Mouse (Mus musculus): ENCODE data around the gene Gm17651. TPM values are rescaled to one million over a fixed set of nuclear protein-coding genes. Genes with fewer than 3 reads are reported as not detected.

The Gm17651 gene
- polyA plus RNA-seq, 1 experiment from 2014 or later = not detected

- Histone ChIP-seq H3K79me2 (ENCODE audit: inconsistent target) (no peaks in the 10 kb centered on the region), H3K4me3 (ENCODE audit: inconsistent target) (no peak overlapping the region), H3K36me3 (ENCODE audit: inconsistent target) (no peaks in the 10 kb centered on the region), H3K27ac (no peak overlapping the region)
- WGBS (ENCODE audit: missing documents) = 89% methylated on average over 4 of the region's 4 CpGs
Measured at GRCm38 (mm10) chr3:97629941-97630340, 44.6 kb downstream of the Gm17651 start.

GRCm38 (mm10) chr3:97628391-97629001 is 46.0 kb downstream of the Gm17651 start, which contains the start of gene Fmo5:
Fmo5 (plus strand) TSS chr3:97628804.
- WGBS (ENCODE audit: missing documents) = 4% methylated on average over 18 of the region's 18 CpGs
- Histone ChIP-seq H3K27ac (0 out of 2 replicates have a peak within 1 kb of the TSS, but pooled peaks have one; percentile 13), H3K79me2 (ENCODE audit: inconsistent target) (no peaks in the 10 kb centered on the region), H3K36me3 (ENCODE audit: inconsistent target) (no peaks in the 10 kb centered on the region), H3K4me3 (ENCODE audit: inconsistent target) (peak within 1 kb of the TSS; percentile 52)

GRCm38 (mm10) chr3:97627893-97628292 is 46.6 kb downstream of the Gm17651 start:
- peak overlapping the region; percentile 52 for H3K4me3 ChIP-seq (ENCODE audit: inconsistent target)
- WGBS (ENCODE audit: missing documents) = 34% methylated on average over 7 of the region's 7 CpGs

GRCm38 (mm10) chr3:97624611-97625010 is 49.9 kb downstream of the Gm17651 start:
- 95% methylated on average over 2 of the region's 2 CpGs for WGBS (ENCODE audit: missing documents)
- no peak overlapping the region for H3K4me3 ChIP-seq (ENCODE audit: inconsistent target)
- H3K79me2 ChIP-seq (ENCODE audit: inconsistent target) = no peaks in the 10 kb centered on the region
- H3K27ac ChIP-seq = no peak overlapping the region
- H3K36me3 ChIP-seq (ENCODE audit: inconsistent target) = no peaks in the 10 kb centered on the region

More at GRCm38 (mm10) chr3:97627893-97628292, 46.6 kb downstream of the Gm17651 start:
- Histone ChIP-seq H3K27ac (no peak overlapping the region), H3K36me3 (ENCODE audit: inconsistent target) (no peaks in the 10 kb centered on the region), H3K79me2 (ENCODE audit: inconsistent target) (no peaks in the 10 kb centered on the region)

Other genes starting within 250 kb of the Gm17651 start
- gene Chd1l, start 64.5 kb downstream of the Gm17651 start, polyA plus RNA-seq (2018) = 6.1 to 8.4 TPM (median 7.8 TPM) in 3 replicates
- gene Fmo5, start 45.9 kb downstream of the Gm17651 start, polyA plus RNA-seq (2018) = 3.4 to 9.3 TPM (median 7.6 TPM) in 3 replicates
- gene Prkab2, start 16.5 kb downstream of the Gm17651 start, polyA plus RNA-seq (2018) = 4.9 to 7.3 TPM (median 6.5 TPM) in 3 replicates
- 5.4 to 7.6 TPM (median 6.0 TPM) in 3 replicates for gene Pde4dip, start 214.0 kb upstream of the Gm17651 start, polyA plus RNA-seq (2018)
- 34.5 to 49.9 TPM (median 40.5 TPM) in 3 replicates for gene Sec22b, start 226.5 kb upstream of the Gm17651 start, polyA plus RNA-seq (2018)